Mouse (Mus musculus): ENCODE results near the gene 2810408A11Rik. TPM values are rescaled to one million over a fixed set of nuclear protein-coding genes. Genes with fewer than 3 reads are reported as not detected.
"Not testable (repeated sequence)": the region's sequence is repeated elsewhere in the genome, so short reads cannot be mapped to it uniquely, and the experiment has no call there.

Gene 2810408A11Rik
- polyA plus RNA-seq, 1 experiment from 2014 or later, result 7.9 TPM

- H3K27ac ChIP-seq (ENCODE audit: low read length), result peak within 1 kb of the TSS; percentile 99
- peaks cover 22% of the 10 kb centered on the region for H3K36me3 ChIP-seq (ENCODE audit: control insufficient read depth, insufficient read depth, low read length)
- peak within 1 kb of the TSS; percentile 92 for H3K4me3 ChIP-seq (ENCODE audit: low read length)
- peak within 1 kb of the TSS; percentile 99 for H3K9ac ChIP-seq (ENCODE audit: low read length)
- H3K9me3 ChIP-seq (ENCODE audit: control insufficient read depth, low read length), result no peaks in the 10 kb centered on the region
- peaks cover 19% of the 10 kb centered on the region for H3K4me1 ChIP-seq (replicated peaks; ENCODE audit: control insufficient read depth, insufficient read depth, low read length)
- ATAC-seq (ENCODE audit: low read depth), result peak; percentile 96
- peak within 1 kb of the TSS; percentile 89 for H3K4me2 ChIP-seq (ENCODE audit: low read depth, low read length)
- under 1% methylated on average over 78 of the region's 78 CpGs for WGBS
- no peaks in the 10 kb centered on the region for H3K27me3 ChIP-seq (ENCODE audit: control insufficient read depth, insufficient read depth, low read depth, low read length)
These were observed 20.6 kb upstream of the 2810408A11Rik start, which contains the start of gene Eif5a for GRCm38 (mm10) chr11:69921114-69922011. Gene Eif5a, minus strand, starts transcription at chr11:69921958.

GRCm38 (mm10) chr11:69920266-69921031 is 19.7 kb upstream of the 2810408A11Rik start:
- under 1% methylated on average over 46 of the region's 65 CpGs for WGBS
- peak overlapping the region; percentile 96 for H3K27ac ChIP-seq (ENCODE audit: low read length)
- H3K9ac ChIP-seq (ENCODE audit: low read length), result peak overlapping the region; percentile 99
- H3K4me3 ChIP-seq (ENCODE audit: low read length), result peak overlapping the region; percentile 92
- H3K9me3 ChIP-seq (ENCODE audit: control insufficient read depth, low read length), result no peaks in the 10 kb centered on the region
- H3K27me3 ChIP-seq (ENCODE audit: control insufficient read depth, insufficient read depth, low read depth, low read length), result no peaks in the 10 kb centered on the region
- H3K4me1 ChIP-seq (replicated peaks; ENCODE audit: control insufficient read depth, insufficient read depth, low read length), result peaks cover 22% of the 10 kb centered on the region
- peak overlapping the region; percentile 89 for H3K4me2 ChIP-seq (ENCODE audit: low read depth, low read length)
- peaks cover 31% of the 10 kb centered on the region for H3K36me3 ChIP-seq (ENCODE audit: control insufficient read depth, insufficient read depth, low read length)
- ATAC-seq (ENCODE audit: low read depth), result peak; percentile 18

GRCm38 (mm10) chr11:69919661-69920265 is 19.0 kb upstream of the 2810408A11Rik start:
- no peaks in the 10 kb centered on the region for H3K9me3 ChIP-seq (ENCODE audit: control insufficient read depth, low read length)
- WGBS, result under 1% methylated on average over 17 of the region's 17 CpGs
- H3K27ac ChIP-seq (ENCODE audit: low read length), result peak overlapping the region; percentile 96
- H3K4me3 ChIP-seq (ENCODE audit: low read length), result peak overlapping the region; percentile 92
- H3K4me2 ChIP-seq (ENCODE audit: low read depth, low read length), result peak overlapping the region; percentile 89
- peaks cover 38% of the 10 kb centered on the region for H3K36me3 ChIP-seq (ENCODE audit: control insufficient read depth, insufficient read depth, low read length)
- no peaks in the 10 kb centered on the region for H3K27me3 ChIP-seq (ENCODE audit: control insufficient read depth, insufficient read depth, low read depth, low read length)
- H3K4me1 ChIP-seq (replicated peaks; ENCODE audit: control insufficient read depth, insufficient read depth, low read length), result peaks cover 28% of the 10 kb centered on the region
- ATAC-seq (ENCODE audit: low read depth), result 0 out of 2 replicates have a peak, but pooled peaks have one; percentile 7
- H3K9ac ChIP-seq (ENCODE audit: low read length), result peak overlapping the region; percentile 99

DNA sequence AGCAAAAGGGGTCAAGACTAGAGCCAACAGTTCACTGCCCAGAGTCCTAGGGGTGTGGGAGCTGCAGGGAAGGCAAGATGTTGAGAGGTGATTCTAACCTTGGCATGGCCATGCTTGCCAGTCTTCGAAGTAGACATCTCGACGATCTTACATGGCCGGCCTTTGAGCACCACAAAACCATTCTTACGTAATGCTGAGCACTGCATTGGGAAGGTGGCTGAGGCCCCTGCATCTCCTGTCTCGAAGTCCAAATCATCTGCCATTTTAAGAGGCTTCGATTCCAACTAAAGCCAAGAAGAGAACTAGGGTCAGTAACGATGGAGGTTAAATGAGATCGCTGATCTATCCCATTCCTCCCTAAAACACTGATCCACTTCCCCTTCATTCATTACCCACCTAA is 18.3 kb upstream of the 2810408A11Rik start:
- peak overlapping the region; percentile 92 for H3K4me3 ChIP-seq (ENCODE audit: low read length)
- 76% methylated on average over 9 of the region's 9 CpGs for WGBS
- H3K4me1 ChIP-seq (replicated peaks; ENCODE audit: control insufficient read depth, insufficient read depth, low read length), result peaks cover 32% of the 10 kb centered on the region
- no peak for ATAC-seq (ENCODE audit: low read depth)
- no peaks in the 10 kb centered on the region for H3K9me3 ChIP-seq (ENCODE audit: control insufficient read depth, low read length)
- H3K9ac ChIP-seq (ENCODE audit: low read length), result peak overlapping the region; percentile 99
- H3K36me3 ChIP-seq (ENCODE audit: control insufficient read depth, insufficient read depth, low read length), result peaks cover 38% of the 10 kb centered on the region
- H3K27ac ChIP-seq (ENCODE audit: low read length), result peak overlapping the region; percentile 96
- peak overlapping the region; percentile 89 for H3K4me2 ChIP-seq (ENCODE audit: low read depth, low read length)
- H3K27me3 ChIP-seq (ENCODE audit: control insufficient read depth, insufficient read depth, low read depth, low read length), result no peaks in the 10 kb centered on the region

DNA sequence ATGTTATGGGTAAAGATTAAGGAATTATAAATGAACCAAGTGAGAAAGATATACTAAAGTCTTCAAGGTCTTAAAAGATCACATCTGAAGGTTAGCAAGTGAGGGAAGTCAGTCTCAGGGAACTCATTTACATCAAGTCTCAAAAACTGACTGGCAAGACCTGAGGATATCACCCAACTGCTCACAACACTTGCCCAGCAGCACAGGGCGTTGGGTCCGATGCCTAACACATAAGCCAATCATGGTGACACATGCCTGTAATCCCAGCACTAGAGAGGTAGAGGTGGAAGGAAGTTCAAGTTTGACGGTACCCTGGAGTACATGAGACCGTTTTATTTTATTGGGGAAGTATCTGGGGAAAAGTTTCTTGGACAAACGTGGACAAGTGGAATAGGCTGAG is 17.3 kb upstream of the 2810408A11Rik start:
- no peaks in the 10 kb centered on the region for H3K27me3 ChIP-seq (ENCODE audit: control insufficient read depth, insufficient read depth, low read depth, low read length)
- no peak overlapping the region for H3K27ac ChIP-seq (ENCODE audit: low read length)
- H3K4me2 ChIP-seq (ENCODE audit: low read depth, low read length), result no peak overlapping the region
- H3K9ac ChIP-seq (ENCODE audit: low read length), result no peak overlapping the region
- no peak overlapping the region for H3K4me3 ChIP-seq (ENCODE audit: low read length)
- H3K9me3 ChIP-seq (ENCODE audit: control insufficient read depth, low read length), result no peaks in the 10 kb centered on the region
- peaks cover 38% of the 10 kb centered on the region for H3K36me3 ChIP-seq (ENCODE audit: control insufficient read depth, insufficient read depth, low read length)
- 79% methylated on average over 5 of the region's 5 CpGs for WGBS
- ATAC-seq (ENCODE audit: low read depth), result no peak
- H3K4me1 ChIP-seq (replicated peaks; ENCODE audit: control insufficient read depth, insufficient read depth, low read length), result peaks cover 37% of the 10 kb centered on the region

DNA sequence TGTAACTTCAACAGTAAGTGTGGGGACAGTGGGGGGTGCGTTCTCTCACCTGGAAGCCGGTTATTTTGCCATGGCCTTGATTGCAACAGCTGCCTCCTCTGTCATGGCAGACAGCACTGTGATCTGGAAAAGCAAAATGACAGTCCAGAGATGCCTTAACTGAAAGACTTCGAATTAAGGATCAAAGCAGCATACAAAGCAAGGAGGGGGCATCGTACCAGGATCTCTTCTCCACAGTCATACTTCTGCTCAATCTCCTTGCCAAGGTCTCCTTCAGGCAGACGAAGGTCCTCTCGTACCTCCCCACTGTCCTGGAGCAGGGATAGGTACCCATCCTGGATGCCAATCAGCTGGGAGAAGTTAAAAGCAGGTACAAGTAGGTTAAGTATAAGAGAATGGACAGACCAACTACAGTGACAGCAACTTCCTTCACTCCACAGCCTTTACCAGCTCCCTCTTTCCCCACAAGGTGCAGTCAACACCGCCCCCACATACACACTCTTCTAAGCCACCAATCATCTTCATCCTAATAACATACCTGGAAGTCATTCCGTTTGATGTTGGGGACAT is 16.7 kb upstream of the 2810408A11Rik start:
- H3K27me3 ChIP-seq (ENCODE audit: control insufficient read depth, insufficient read depth, low read depth, low read length), result no peaks in the 10 kb centered on the region
- no peak overlapping the region for H3K9ac ChIP-seq (ENCODE audit: low read length)
- no peaks in the 10 kb centered on the region for H3K9me3 ChIP-seq (ENCODE audit: control insufficient read depth, low read length)
- peaks cover 35% of the 10 kb centered on the region for H3K4me1 ChIP-seq (replicated peaks; ENCODE audit: control insufficient read depth, insufficient read depth, low read length)
- H3K4me3 ChIP-seq (ENCODE audit: low read length), result no peak overlapping the region
- H3K36me3 ChIP-seq (ENCODE audit: control insufficient read depth, insufficient read depth, low read length), result peaks cover 40% of the 10 kb centered on the region
- ATAC-seq (ENCODE audit: low read depth), result no peak
- H3K27ac ChIP-seq (ENCODE audit: low read length), result no peak overlapping the region
- 79% methylated on average over 8 of the region's 8 CpGs for WGBS
- no peak overlapping the region for H3K4me2 ChIP-seq (ENCODE audit: low read depth, low read length)

DNA sequence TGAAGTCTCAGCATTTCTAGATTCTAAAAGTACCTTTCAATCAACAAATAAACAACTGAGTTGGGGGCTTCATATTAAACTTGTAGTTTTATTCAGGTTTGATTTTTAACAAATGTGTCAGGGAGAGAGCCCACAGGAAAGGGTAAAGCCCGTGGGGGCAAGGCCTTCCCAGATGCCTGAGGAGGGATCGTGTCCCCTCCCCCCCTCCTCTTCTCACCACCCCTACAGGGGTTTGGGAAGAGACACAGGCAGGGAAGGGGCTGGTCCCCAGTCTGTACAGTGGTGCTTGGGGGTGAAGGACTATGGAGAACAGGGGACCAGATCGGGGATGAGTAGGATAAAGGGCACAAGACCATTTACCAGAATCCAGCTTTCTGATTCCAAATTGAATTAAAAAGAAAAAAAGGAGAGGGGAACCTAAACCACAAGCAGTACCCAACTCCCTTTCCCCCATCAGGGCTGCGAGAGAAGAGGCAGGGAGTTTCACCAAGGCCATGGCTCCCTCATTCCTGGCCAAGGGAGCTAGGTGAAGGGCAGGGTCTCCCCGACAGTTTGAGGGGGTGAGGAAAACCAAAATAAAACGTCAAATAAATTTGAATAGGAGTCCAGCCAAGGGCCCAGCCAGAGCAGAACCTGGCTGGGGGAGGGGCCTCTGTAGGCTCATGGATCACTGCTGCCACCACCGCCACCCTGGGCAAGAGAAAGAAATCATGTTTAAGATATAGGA is 16.0 kb upstream of the 2810408A11Rik start:
- H3K27ac ChIP-seq (ENCODE audit: low read length); H3K27me3 ChIP-seq (ENCODE audit: control insufficient read depth, insufficient read depth, low read depth, low read length); H3K4me2 ChIP-seq (ENCODE audit: low read depth, low read length); H3K9me3 ChIP-seq (ENCODE audit: control insufficient read depth, low read length); ATAC-seq (ENCODE audit: low read depth); H3K4me3 ChIP-seq (ENCODE audit: low read length); H3K9ac ChIP-seq (ENCODE audit: low read length): not testable (repeated sequence)
- peaks cover 47% of the 10 kb centered on the region for H3K36me3 ChIP-seq (ENCODE audit: control insufficient read depth, insufficient read depth, low read length)
- WGBS, result 53% methylated on average over 7 of the region's 7 CpGs
- H3K4me1 ChIP-seq (replicated peaks; ENCODE audit: control insufficient read depth, insufficient read depth, low read length), result peaks cover 32% of the 10 kb centered on the region

All from lung, embryonic 16.5 days (tissue).